Mouse (Mus musculus) CH12.LX (cell line): ENCODE measurements at regions not wholly inside any gene's neighbourhood (a gene's known extent, or its start where the extent isn't known, plus 50 kb on each side); places are given as distances from the start of the nearest gene placed in this dataset.

ENCODE experiments used
- DNase-seq: peaks from one replicate; pipeline ENCODE4 v3.0.0-alpha.2; 2013; ENCODE audit errors: extremely low read depth
- H3K27ac ChIP-seq: 2 replicates; pipeline ENCODE4 v1.5.1; 2012; ENCODE audit warnings: low read depth, mild to moderate bottlenecking, control low read depth, moderate library complexity; ENCODE audit not compliant: insufficient read depth
- H3K27me3 ChIP-seq: replicated peaks from 2 replicates; pipeline ENCODE3; 2012; ENCODE audit warnings: inconsistent platforms
- H3K36me3 ChIP-seq, 2 experiments: replicated peaks in 1 of 2; 2 replicates each; pipeline versions ENCODE3 to v1.6.1; 2012; ENCODE audit warnings: inconsistent platforms in 1 of 2, low read length in 1 of 2, mild to moderate bottlenecking in 1 of 2, mixed read lengths in 1 of 2, moderate library complexity in 1 of 2; ENCODE audit not compliant: control insufficient read depth in 1 of 2, insufficient read depth in 1 of 2
- H3K4me1 ChIP-seq, 2 experiments: 2 replicates each; pipeline ENCODE4 v1.6.1; 2012; ENCODE audit warnings: inconsistent platforms in 1 of 2, moderate library complexity in 1 of 2; ENCODE audit not compliant: insufficient read depth in 2 of 2, control insufficient read depth in 1 of 2
- H3K4me2 ChIP-seq: 2 replicates; pipeline ENCODE4 v1.6.1; 2012; ENCODE audit warnings: low read depth, mild to moderate bottlenecking, control low read depth; ENCODE audit not compliant: poor library complexity, insufficient read depth, severe bottlenecking
- H3K4me3 ChIP-seq, 3 experiments: fragments of 150-350 bp in 1 of 3; sonication (generic) in 1 of 3; replicated peaks in 1 of 3; 2 replicates each; pipeline versions ENCODE3 to v1.5.1; 2011 to 2012; ENCODE audit warnings: low read depth in 2 of 3, low read length in 2 of 3, mild to moderate bottlenecking in 2 of 3, moderate library complexity in 2 of 3, control low read depth in 1 of 3, improper control_type of control experiment in 1 of 3, inconsistent platforms in 1 of 3, mixed read lengths in 1 of 3; ENCODE audit not compliant: poor library complexity in 1 of 3
- H3K79me2 ChIP-seq: replicated peaks from 2 replicates; pipeline ENCODE4 v1.6.1; 2012; ENCODE audit warnings: mild to moderate bottlenecking, moderate library complexity; ENCODE audit not compliant: control insufficient read depth, poor library complexity, insufficient read depth, severe bottlenecking; ENCODE audit errors: extremely low read depth
- H3K9ac ChIP-seq: 2 replicates; pipeline ENCODE4 v1.6.1; 2012; ENCODE audit warnings: low read depth, mild to moderate bottlenecking, control low read depth, moderate library complexity; ENCODE audit not compliant: insufficient read depth
- H3K9me3 ChIP-seq: replicated peaks from 2 replicates; pipeline ENCODE3; 2012; ENCODE audit warnings: low read length, inconsistent platforms, mixed read lengths
- CHD1 ChIP-seq: IDR thresholded peaks from 2 replicates; pipeline ENCODE4 v1.6.1; 2012; ENCODE audit warnings: low read depth, low read length, improper control_type of control experiment, inconsistent platforms
- CHD2 ChIP-seq: IDR thresholded peaks from 2 replicates; pipeline ENCODE4 v1.6.1; 2011; ENCODE audit warnings: low read length, improper control_type of control experiment
- CTCF ChIP-seq, 2 experiments: IDR thresholded peaks in 1 of 2; conservative IDR thresholded peaks in 1 of 2; 2 replicates each; pipeline ENCODE4 v1.5.1; 2011 to 2012; ENCODE audit warnings: low read depth in 2 of 2, low read length in 2 of 2, improper control_type of control experiment in 1 of 2, inconsistent platforms in 1 of 2, mild to moderate bottlenecking in 1 of 2, moderate library complexity in 1 of 2
- EP300 ChIP-seq: IDR thresholded peaks from 2 replicates; pipeline ENCODE4 v1.6.1; 2011; ENCODE audit warnings: low read length, improper control_type of control experiment
- ETS1 ChIP-seq: conservative IDR thresholded peaks from 2 replicates; pipeline ENCODE4 v1.6.1; 2012; ENCODE audit warnings: low read depth, mild to moderate bottlenecking, inconsistent platforms, low read length, improper control_type of control experiment, moderate library complexity
- GABPA ChIP-seq: IDR thresholded peaks from 2 replicates; pipeline ENCODE4 v1.6.1; 2012; ENCODE audit warnings: low read depth, low read length, improper control_type of control experiment, inconsistent platforms; ENCODE audit not compliant: insufficient replicate concordance
- HCFC1 ChIP-seq: IDR thresholded peaks from 2 replicates; pipeline ENCODE4 v1.6.1; 2012; ENCODE audit warnings: low read depth, mild to moderate bottlenecking, inconsistent platforms, low read length, improper control_type of control experiment
- IRF4 ChIP-seq: IDR thresholded peaks from 2 replicates; pipeline ENCODE4 v1.6.1; 2014; ENCODE audit warnings: low read depth, mild to moderate bottlenecking, inconsistent platforms, low read length, improper control_type of control experiment
- JUND ChIP-seq: conservative IDR thresholded peaks from 2 replicates; pipeline ENCODE4 v1.6.1; 2011; ENCODE audit warnings: low read depth, low read length, improper control_type of control experiment
- KAT2A ChIP-seq: IDR thresholded peaks from 2 replicates; pipeline ENCODE4 v1.6.1; 2012; ENCODE audit warnings: low read length, improper control_type of control experiment, inconsistent platforms; ENCODE audit not compliant: insufficient replicate concordance
- MAX ChIP-seq: IDR thresholded peaks from 2 replicates; pipeline ENCODE4 v1.6.1; 2011; ENCODE audit warnings: low read length, improper control_type of control experiment
- NELFE ChIP-seq: IDR thresholded peaks from 2 replicates; pipeline ENCODE4 v1.6.1; 2011; ENCODE audit warnings: low read depth, low read length, improper control_type of control experiment
- RAD21 ChIP-seq: IDR thresholded peaks from 2 replicates; pipeline ENCODE4 v1.6.1; 2011; ENCODE audit warnings: low read depth, mild to moderate bottlenecking, low read length, improper control_type of control experiment, moderate library complexity
- RCOR1 ChIP-seq: conservative IDR thresholded peaks from 2 replicates; pipeline ENCODE4 v1.6.1; 2012; ENCODE audit warnings: low read depth, mild to moderate bottlenecking, inconsistent platforms, low read length, improper control_type of control experiment
- SIN3A ChIP-seq: IDR thresholded peaks from 2 replicates; pipeline ENCODE4 v1.6.1; 2012; ENCODE audit warnings: low read length, improper control_type of control experiment, inconsistent platforms
- SMC3 ChIP-seq: IDR thresholded peaks from 2 replicates; pipeline ENCODE4 v1.6.1; 2011; ENCODE audit warnings: low read depth, low read length, improper control_type of control experiment
- ZC3H11A ChIP-seq: IDR thresholded peaks from 2 replicates; pipeline ENCODE4 v1.6.1; 2012; ENCODE audit warnings: low read depth, mild to moderate bottlenecking, inconsistent platforms, low read length, improper control_type of control experiment
- ZNF384 ChIP-seq: IDR thresholded peaks from 2 replicates; pipeline ENCODE4 v1.6.1; 2012; ENCODE audit warnings: low read depth, low read length, improper control_type of control experiment, inconsistent platforms
- dilution Hi-C: fragments of 300-500 bp; cut with MboI; formaldehyde crosslinking; loops from 2 replicates; pipeline ENCODE4 v1.14.3; 2020; ENCODE audit warnings: low sequenced_read_pairs; ENCODE audit not compliant: extremely low pct_unique_long_range_greater_than_20kb, extremely low pct_ligation_motif_present
- in situ Hi-C: fragments of 300-500 bp; cut with MboI; formaldehyde crosslinking; loops from 3 replicates; pipeline ENCODE4 v1.14.3; 2019; ENCODE audit warnings: low sequenced_read_pairs, low pct_ligation_motif_present, low pct_unique_long_range_greater_than_20kb, mixed read lengths

DNA sequence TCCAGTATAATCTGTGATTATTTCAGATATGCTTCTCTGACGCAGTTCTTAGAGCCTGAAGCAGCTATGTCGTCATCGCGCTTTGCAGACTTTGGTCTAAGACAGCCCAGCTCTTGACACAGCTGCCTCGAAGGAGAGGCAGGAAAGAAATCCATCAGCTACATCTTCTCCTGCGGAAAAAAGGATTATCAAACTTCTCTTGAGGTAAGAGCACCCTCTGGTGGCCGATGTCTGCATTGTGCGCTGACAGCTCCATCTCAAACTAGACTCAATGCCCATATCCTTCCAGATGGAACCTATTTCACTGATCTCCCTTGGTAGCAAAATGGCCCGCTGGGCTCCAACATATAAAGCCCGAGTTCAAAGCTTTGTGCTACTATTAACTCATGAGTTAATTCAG, 96.8 kb upstream of the Cop1 start:
- peaks cover 2% of the 10 kb centered on the region for H3K9me3 ChIP-seq
- no peak overlapping the region for H3K9ac ChIP-seq
- TF ChIP-seq CTCF (conservative IDR thresholded peaks at IDR 0.05 in 1 of 2, IDR thresholded peaks at IDR 0.05 in 1 of 2; ENCODE audit: low read depth in 2 of 2, low read length in 2 of 2) (peak; percentile 84 to 86), MAX (no peak), ZC3H11A (peak; percentile 27; the same call in 1 of the 2 replicates), RAD21 (peak; percentile 88), IRF4 (no peak), SMC3 (peak; percentile 86), SIN3A (no peak)
- peaks cover 0 to 2% of the 10 kb centered on the region in 2 experiments; a peak in 1 of 4 replicates for H3K4me1 ChIP-seq
- dilution Hi-C loops, result no loop called here
- peak; percentile 64 for DNase-seq
- peak overlapping the region; percentile 80 for H3K4me2 ChIP-seq
- in situ Hi-C loops, result loop anchor here (10.0 to 25.0 kb wide), 2 partner anchors 180 to 273 kb away; no protein-coding TSS in a partner anchor
- no peaks in the 10 kb centered on the region for H3K79me2 ChIP-seq
- H3K27ac ChIP-seq, result no peak overlapping the region
- no peaks in the 10 kb centered on the region for H3K36me3 ChIP-seq
- no peak overlapping the region for H3K4me3 ChIP-seq
- H3K27me3 ChIP-seq, result no peaks in the 10 kb centered on the region

DNA sequence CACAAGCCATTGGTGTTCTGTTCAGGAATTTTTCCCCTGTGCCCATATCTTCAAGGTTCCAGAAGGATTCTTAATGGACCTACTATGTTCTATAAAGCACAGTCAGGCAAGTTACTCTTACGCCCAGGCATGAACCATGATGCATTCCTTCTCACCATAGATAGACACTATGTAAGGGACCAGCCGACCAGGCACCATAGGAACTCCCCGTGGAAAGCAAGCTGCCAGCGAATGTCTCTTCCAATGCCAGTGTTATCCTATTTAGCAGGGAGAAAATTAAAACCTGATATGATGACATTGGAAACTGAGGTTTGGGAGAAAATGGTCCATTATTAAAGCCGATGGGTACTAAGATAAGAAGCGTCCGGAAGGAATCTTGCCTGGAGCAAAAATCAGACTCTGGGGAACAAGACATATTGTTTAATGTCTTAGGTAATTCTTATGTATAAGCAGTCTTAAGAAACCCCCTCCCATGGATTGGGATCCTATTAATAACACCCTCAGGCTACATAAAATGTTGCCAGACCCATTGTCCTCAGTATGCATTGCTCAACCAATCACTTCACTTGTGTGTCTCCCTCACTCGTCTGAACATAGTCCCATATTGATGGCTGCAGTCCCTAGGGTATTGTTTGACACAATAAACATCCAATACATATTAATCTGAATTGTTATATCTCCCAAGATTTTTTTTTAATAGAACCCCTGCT, 84.2 kb upstream of the Cop1 start:
- DNase-seq, result no peak
- Histone ChIP-seq H3K27me3 (no peaks in the 10 kb centered on the region), H3K4me3 (no peak overlapping the region), H3K36me3 (no peaks in the 10 kb centered on the region)
- TF ChIP-seq HCFC1, result no peak
- no peak for TF ChIP-seq ZNF384
- no peak for TF ChIP-seq IRF4
- TF ChIP-seq, all 38 proteins: peak for 0
- in situ Hi-C loops (loop anchor here (25.0 kb wide), 1 partner anchor 286 kb away; no protein-coding TSS in a partner anchor), dilution Hi-C loops (no loop called here)
- no peaks in the 10 kb centered on the region; a peak in 1 of 4 replicates for H3K4me1 ChIP-seq
- no peaks in the 10 kb centered on the region for H3K9me3 ChIP-seq
- H3K4me2 ChIP-seq, result no peak overlapping the region
- H3K79me2 ChIP-seq, result no peaks in the 10 kb centered on the region
- H3K9ac ChIP-seq, result no peak overlapping the region
- no peak overlapping the region for H3K27ac ChIP-seq

DNA sequence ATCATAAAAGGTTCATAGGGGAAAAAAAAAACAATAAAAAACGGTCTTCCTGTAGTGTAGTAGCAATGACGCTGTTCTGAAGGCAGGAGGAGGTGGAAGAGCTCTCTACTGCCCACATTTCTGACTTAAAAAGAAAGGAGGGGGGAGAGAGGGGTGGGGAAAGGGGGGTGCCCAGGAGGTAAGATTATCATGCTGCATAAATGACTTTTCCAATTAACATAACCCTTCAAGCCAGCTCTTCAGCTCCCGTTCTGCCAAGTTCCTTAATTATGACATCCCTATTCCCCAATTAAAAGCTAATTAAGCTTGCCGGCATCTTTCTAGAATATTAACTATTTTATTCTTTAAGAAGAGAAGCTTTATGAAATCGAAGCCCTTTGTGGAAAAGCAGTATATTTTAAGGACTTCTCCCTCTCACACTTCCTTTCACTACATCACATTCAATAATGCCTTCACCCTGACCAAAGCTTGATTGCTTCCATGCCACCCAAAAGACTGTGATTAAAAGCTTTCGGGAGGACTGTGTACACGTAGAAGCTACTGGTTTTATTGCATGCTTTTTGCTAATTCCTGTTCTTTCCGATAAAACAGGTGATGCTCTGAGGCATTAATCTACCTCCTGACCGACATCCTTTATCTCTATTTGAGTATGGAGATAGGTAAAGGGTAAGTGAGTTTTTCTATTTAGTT, 83.5 kb upstream of the Cop1 start:
- Histone ChIP-seq H3K36me3 (no peaks in the 10 kb centered on the region), H3K27ac (no peak overlapping the region), H3K4me3 (no peak overlapping the region), H3K79me2 (no peaks in the 10 kb centered on the region), H3K4me1 (peaks cover 0 to 3% of the 10 kb centered on the region in 2 experiments; a peak in 2 of 4 replicates), H3K9ac (no peak overlapping the region), H3K27me3 (no peaks in the 10 kb centered on the region), H3K9me3 (no peaks in the 10 kb centered on the region), H3K4me2 (no peak overlapping the region)
- DNase-seq, result no peak
- dilution Hi-C loops (no loop called here), in situ Hi-C loops (loop anchor here (25.0 kb wide), 1 partner anchor 286 kb away; no protein-coding TSS in a partner anchor)
- TF ChIP-seq CHD1 (no peak), RCOR1 (no peak), ETS1 (no peak), JUND (no peak), GABPA (no peak), CHD2 (no peak), EP300 (no peak), RAD21 (no peak), IRF4 (no peak), NELFE (no peak), KAT2A (no peak)
